Mouse (Mus musculus): ENCODE measurements around the gene Fam114a2. TPM values are rescaled to one million over a fixed set of nuclear protein-coding genes. Genes with fewer than 3 reads are reported as not detected.
A peak's percentile ranks its signal among the peaks of the same experiment; 100 is the strongest.

The Fam114a2 gene
- polyA plus RNA-seq, 1 experiment from 2014 or later: 111 TPM

DNA sequence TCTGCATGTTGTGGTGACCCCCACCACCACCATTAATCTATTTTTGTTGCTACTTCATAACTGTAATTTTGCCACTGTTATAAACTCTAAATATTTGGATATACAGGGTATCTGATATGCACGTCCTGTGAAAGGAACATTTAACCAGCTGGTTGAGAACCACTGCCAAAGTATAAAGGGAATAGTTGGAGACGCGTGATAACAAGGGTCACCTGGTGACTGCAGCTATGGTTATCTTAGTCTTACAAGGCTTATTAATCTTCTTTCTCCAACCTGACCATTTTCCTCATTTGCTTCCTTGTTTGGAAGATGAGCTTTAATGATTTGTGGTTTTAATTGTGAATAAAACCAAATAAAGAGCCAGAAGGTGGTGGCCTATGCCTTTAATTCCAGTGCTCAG, 5.0 kb upstream of the Fam114a2 start:
- ATAC-seq: no peak
- Histone ChIP-seq H3K9ac (replicated peaks; ENCODE audit: low read depth, low read length) (no peak overlapping the region), H3K27me3 (replicated peaks; ENCODE audit: control insufficient read depth, insufficient read depth, low read length) (no peaks in the 10 kb centered on the region), H3K4me1 (replicated peaks; ENCODE audit: control insufficient read depth, insufficient read depth, low read length) (peaks cover 28% of the 10 kb centered on the region), H3K9me3 (ENCODE audit: control insufficient read depth, low read length) (no peaks in the 10 kb centered on the region), H3K36me3 (ENCODE audit: control insufficient read depth, insufficient read depth) (peaks cover 4% of the 10 kb centered on the region; the same call in 1 of the 2 replicates), H3K27ac (ENCODE audit: low read length) (no peak overlapping the region), H3K4me2 (ENCODE audit: low read length) (no peak overlapping the region), H3K4me3 (replicated peaks; ENCODE audit: low read length) (no peak overlapping the region)
- WGBS: 79% methylated on average over 3 of the region's 3 CpGs

DNA sequence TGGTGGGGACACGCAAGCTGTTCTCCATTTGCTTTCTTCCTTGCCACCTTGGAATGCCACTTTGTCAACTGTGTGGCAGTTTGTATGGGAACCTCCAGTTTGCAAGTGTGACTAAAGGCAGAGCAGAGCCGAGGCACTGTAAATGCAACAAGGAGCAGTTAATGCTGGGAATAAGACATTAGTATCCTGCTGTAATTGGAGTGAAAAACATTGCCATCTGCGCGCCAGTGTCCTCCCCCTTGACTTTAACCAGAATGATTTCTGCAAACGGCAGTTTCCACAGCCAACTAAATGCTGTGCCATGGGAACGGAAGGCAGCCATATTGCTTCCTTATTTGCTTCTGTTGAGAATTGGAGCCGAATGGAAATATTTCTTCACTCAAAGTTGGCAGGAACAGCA, 3.6 kb upstream of the Fam114a2 start:
- Histone ChIP-seq H3K4me2 (ENCODE audit: low read length) (no peak overlapping the region), H3K36me3 (ENCODE audit: control insufficient read depth, insufficient read depth) (no peaks in the 10 kb centered on the region), H3K9me3 (ENCODE audit: control insufficient read depth, low read length) (no peaks in the 10 kb centered on the region), H3K27ac (ENCODE audit: low read length) (peak overlapping the region; percentile 23), H3K27me3 (replicated peaks; ENCODE audit: control insufficient read depth, insufficient read depth, low read length) (no peaks in the 10 kb centered on the region), H3K4me3 (replicated peaks; ENCODE audit: low read length) (no peak overlapping the region), H3K4me1 (replicated peaks; ENCODE audit: control insufficient read depth, insufficient read depth, low read length) (peaks cover 34% of the 10 kb centered on the region), H3K9ac (replicated peaks; ENCODE audit: low read depth, low read length) (no peak overlapping the region)
- ATAC-seq: peak; percentile 84
- 67% methylated on average over 7 of the region's 7 CpGs for WGBS

DNA sequence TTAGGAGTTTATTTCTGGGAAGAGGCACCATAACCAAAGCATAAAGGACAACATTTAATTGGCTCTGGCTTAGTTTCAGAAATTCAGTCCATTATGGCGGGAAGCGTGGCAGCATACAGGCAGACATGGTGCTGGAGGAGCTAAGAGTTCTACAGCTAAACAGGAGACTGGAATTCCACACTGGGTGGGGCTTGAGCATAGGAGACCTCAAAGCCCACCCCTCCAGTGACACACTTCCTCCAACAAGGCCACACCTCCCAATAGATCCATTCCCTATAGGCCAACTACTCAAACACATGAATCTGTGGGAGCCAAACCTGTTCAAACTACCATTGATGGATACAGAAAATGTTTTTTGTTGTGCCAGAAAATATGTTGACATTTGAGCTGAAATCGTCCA, 2.8 kb upstream of the Fam114a2 start:
- peak overlapping the region; percentile 10; the same call in 1 of the 2 replicates for H3K27ac ChIP-seq (ENCODE audit: low read length)
- no peak overlapping the region for H3K9ac ChIP-seq (replicated peaks; ENCODE audit: low read depth, low read length)
- H3K4me2 ChIP-seq (ENCODE audit: low read length): peak overlapping the region; percentile 3; the same call in 1 of the 2 replicates
- H3K27me3 ChIP-seq (replicated peaks; ENCODE audit: control insufficient read depth, insufficient read depth, low read length): no peaks in the 10 kb centered on the region
- WGBS: 53% methylated on average over 3 of the region's 3 CpGs
- no peak for ATAC-seq
- no peaks in the 10 kb centered on the region for H3K36me3 ChIP-seq (ENCODE audit: control insufficient read depth, insufficient read depth)
- no peaks in the 10 kb centered on the region for H3K9me3 ChIP-seq (ENCODE audit: control insufficient read depth, low read length)
- peaks cover 37% of the 10 kb centered on the region for H3K4me1 ChIP-seq (replicated peaks; ENCODE audit: control insufficient read depth, insufficient read depth, low read length)
- no peak overlapping the region for H3K4me3 ChIP-seq (replicated peaks; ENCODE audit: low read length)

DNA sequence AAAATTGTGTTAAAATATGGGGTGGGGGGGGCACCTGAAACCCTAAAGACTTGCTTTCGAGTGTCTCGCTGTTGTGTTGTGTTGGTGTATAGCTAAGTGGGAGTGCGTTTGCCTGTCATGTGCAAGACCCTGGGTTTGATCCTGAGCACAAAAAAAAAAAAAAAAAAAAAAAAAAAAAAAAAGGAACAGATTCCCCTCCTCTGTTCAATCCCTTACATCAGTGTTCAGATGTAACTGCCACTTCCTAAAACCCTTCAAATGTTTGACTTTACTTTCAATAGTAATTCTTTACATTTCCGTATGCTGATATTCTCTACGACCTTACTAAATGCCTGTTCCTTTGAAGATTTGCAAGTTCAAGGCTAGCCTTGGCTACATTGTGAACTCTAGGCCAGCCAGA, 887 bp upstream of the Fam114a2 start:
- no peaks in the 10 kb centered on the region for H3K36me3 ChIP-seq (ENCODE audit: control insufficient read depth, insufficient read depth)
- H3K9ac ChIP-seq (replicated peaks; ENCODE audit: low read depth, low read length): peak overlapping the region; percentile 91; the same call in 1 of the 2 replicates
- WGBS: 72% methylated on average over 5 of the region's 5 CpGs
- H3K4me3 ChIP-seq (replicated peaks; ENCODE audit: low read length): peak overlapping the region; percentile 95
- no peaks in the 10 kb centered on the region for H3K27me3 ChIP-seq (replicated peaks; ENCODE audit: control insufficient read depth, insufficient read depth, low read length)
- peaks cover 37% of the 10 kb centered on the region for H3K4me1 ChIP-seq (replicated peaks; ENCODE audit: control insufficient read depth, insufficient read depth, low read length)
- ATAC-seq: no peak
- H3K27ac ChIP-seq (ENCODE audit: low read length): no peak overlapping the region
- H3K9me3 ChIP-seq (ENCODE audit: control insufficient read depth, low read length): no peaks in the 10 kb centered on the region
- H3K4me2 ChIP-seq (ENCODE audit: low read length): peak overlapping the region; percentile 61

DNA sequence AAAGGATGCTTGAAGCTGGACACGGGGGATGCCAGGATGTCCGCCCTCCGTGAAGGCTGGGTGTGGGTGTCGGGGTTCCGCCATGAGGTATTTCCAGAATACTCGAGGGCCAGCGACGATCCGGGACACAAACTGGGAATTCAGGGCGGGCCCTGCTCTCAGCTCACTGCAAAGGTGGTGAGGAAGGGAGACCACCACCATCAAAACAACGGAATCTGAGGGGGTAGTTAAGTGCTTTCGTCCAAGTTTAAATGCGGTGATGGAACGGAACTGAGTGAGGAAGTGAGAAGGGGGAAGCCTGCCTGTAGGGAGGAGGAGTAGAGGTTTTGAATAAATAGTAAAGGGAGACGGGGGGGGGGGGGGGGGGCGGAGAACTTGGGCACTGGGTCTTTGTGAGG, 333 bp upstream of the Fam114a2 start:
- peak overlapping the region; percentile 73 for H3K27ac ChIP-seq (ENCODE audit: low read length)
- no peaks in the 10 kb centered on the region for H3K27me3 ChIP-seq (replicated peaks; ENCODE audit: control insufficient read depth, insufficient read depth, low read length)
- H3K36me3 ChIP-seq (ENCODE audit: control insufficient read depth, insufficient read depth): no peaks in the 10 kb centered on the region
- H3K4me1 ChIP-seq (replicated peaks; ENCODE audit: control insufficient read depth, insufficient read depth, low read length): peaks cover 37% of the 10 kb centered on the region
- no peaks in the 10 kb centered on the region for H3K9me3 ChIP-seq (ENCODE audit: control insufficient read depth, low read length)
- ATAC-seq: peak; percentile 5; the same call in 1 of the 2 replicates
- H3K4me2 ChIP-seq (ENCODE audit: low read length): peak overlapping the region; percentile 61
- WGBS: 1% methylated on average over 15 of the region's 16 CpGs
- peak overlapping the region; percentile 91 for H3K9ac ChIP-seq (replicated peaks; ENCODE audit: low read depth, low read length)
- H3K4me3 ChIP-seq (replicated peaks; ENCODE audit: low read length): peak overlapping the region; percentile 95

DNA sequence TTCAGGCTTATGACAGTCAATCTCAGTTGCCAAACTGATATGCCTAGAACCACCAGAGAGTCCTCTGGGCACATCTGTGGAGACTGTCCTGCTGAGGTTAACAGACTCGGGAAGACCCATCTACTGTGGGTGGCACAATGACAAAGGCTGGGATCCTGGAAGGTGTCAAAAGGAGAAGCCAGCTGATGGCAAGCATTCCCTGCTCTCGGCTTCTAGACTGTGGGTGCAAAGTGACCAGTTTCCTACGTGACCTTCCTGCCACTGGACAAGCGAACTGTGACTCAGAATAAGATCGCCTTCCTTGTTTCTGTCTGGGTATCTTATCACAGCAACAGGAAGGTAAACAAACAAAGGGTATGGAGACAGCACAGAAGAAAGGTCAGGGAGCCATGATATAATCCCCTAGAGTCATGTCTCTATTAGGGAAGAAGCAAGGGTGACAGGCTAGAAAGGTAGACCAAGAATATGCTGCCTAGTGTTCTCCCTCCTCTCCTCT, 1.4 kb downstream of the Fam114a2 start:
- H3K4me3 ChIP-seq (replicated peaks; ENCODE audit: low read length): no peak overlapping the region
- 77% methylated on average over 5 of the region's 5 CpGs for WGBS
- H3K9ac ChIP-seq (replicated peaks; ENCODE audit: low read depth, low read length): no peak overlapping the region
- H3K27me3 ChIP-seq (replicated peaks; ENCODE audit: control insufficient read depth, insufficient read depth, low read length): no peaks in the 10 kb centered on the region
- no peak for ATAC-seq
- peaks cover 5% of the 10 kb centered on the region; the same call in 1 of the 2 replicates for H3K36me3 ChIP-seq (ENCODE audit: control insufficient read depth, insufficient read depth)
- H3K4me1 ChIP-seq (replicated peaks; ENCODE audit: control insufficient read depth, insufficient read depth, low read length): peaks cover 28% of the 10 kb centered on the region
- peak overlapping the region; percentile 61 for H3K4me2 ChIP-seq (ENCODE audit: low read length)
- H3K27ac ChIP-seq (ENCODE audit: low read length): no peak overlapping the region
- H3K9me3 ChIP-seq (ENCODE audit: control insufficient read depth, low read length): no peaks in the 10 kb centered on the region

DNA sequence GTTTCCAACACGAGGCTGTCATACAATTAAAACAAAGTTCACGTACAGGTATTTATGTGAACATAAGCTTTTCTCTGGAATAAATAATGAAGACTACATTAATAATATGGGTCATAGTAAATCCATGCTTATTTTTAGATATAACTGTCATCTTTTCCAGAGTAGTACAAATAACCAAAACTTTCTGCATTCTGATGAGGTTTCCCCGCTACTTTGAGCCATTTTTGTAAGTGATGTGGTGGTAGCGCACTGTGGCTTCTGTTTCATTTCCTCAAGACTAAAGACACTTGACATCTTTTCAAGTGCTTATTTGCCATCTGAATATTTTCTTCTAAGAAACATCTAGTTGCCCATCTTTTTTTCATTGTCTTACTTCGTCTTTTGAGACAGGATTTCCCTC, 3.2 kb downstream of the Fam114a2 start:
- H3K4me2 ChIP-seq (ENCODE audit: low read length): no peak overlapping the region
- H3K9ac ChIP-seq (replicated peaks; ENCODE audit: low read depth, low read length): no peak overlapping the region
- 87% methylated on average over 5 of the region's 5 CpGs for WGBS
- no peak for ATAC-seq
- H3K27me3 ChIP-seq (replicated peaks; ENCODE audit: control insufficient read depth, insufficient read depth, low read length): no peaks in the 10 kb centered on the region
- H3K4me3 ChIP-seq (replicated peaks; ENCODE audit: low read length): no peak overlapping the region
- no peak overlapping the region for H3K27ac ChIP-seq (ENCODE audit: low read length)
- no peaks in the 10 kb centered on the region for H3K9me3 ChIP-seq (ENCODE audit: control insufficient read depth, low read length)
- H3K36me3 ChIP-seq (ENCODE audit: control insufficient read depth, insufficient read depth): peaks cover 16% of the 10 kb centered on the region
- peaks cover 16% of the 10 kb centered on the region for H3K4me1 ChIP-seq (replicated peaks; ENCODE audit: control insufficient read depth, insufficient read depth, low read length)

DNA sequence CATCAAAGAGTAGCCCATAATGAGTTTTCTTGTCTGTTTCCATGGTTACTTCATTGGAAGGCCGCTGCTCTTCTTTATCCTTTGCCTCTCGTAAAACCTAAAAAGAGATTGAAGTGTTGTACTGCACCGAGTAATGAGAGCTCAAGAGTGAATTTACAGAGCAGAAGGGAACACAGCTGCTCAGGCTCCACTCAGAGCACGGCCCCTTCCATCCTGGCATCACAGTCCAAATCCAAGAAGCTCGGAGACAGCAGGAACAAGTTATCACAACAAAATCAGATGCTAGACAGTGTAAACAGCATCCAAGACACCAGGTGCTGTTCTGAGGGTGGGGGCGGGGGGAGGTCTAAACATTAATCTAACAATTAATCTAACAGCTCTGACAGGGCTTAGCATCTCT, 11.5 kb downstream of the Fam114a2 start:
- 20% methylated on average over 6 of the region's 6 CpGs for WGBS
- Histone ChIP-seq H3K9me3 (ENCODE audit: control insufficient read depth, low read length) (no peaks in the 10 kb centered on the region), H3K36me3 (ENCODE audit: control insufficient read depth, insufficient read depth) (peaks cover 29% of the 10 kb centered on the region), H3K27me3 (replicated peaks; ENCODE audit: control insufficient read depth, insufficient read depth, low read length) (no peaks in the 10 kb centered on the region), H3K4me1 (replicated peaks; ENCODE audit: control insufficient read depth, insufficient read depth, low read length) (peaks cover 16% of the 10 kb centered on the region), H3K4me2 (ENCODE audit: low read length) (peak overlapping the region; percentile 19; the same call in 1 of the 2 replicates), H3K9ac (replicated peaks; ENCODE audit: low read depth, low read length) (no peak overlapping the region), H3K4me3 (replicated peaks; ENCODE audit: low read length) (no peak overlapping the region), H3K27ac (ENCODE audit: low read length) (peak overlapping the region; percentile 90)
- peak; percentile 96 for ATAC-seq

DNA sequence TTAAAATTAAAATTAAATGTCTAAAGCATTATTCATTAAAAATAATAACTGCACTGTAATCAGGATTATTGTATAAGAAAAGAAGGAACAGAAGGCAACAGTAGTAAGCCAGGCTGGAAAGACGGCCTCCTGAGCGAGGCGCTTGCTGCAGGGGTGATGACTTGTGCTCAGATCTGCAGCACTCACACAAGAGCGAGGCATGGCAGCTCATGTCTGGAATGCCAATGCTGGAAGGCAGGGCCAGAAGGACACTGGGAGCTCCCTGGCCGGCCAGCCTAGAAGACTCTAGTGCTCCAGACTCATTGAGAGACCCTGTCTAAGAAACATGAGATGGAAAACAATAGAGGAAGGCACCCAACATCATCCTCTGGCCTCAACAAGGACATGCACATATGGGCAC, 15.3 kb downstream of the Fam114a2 start:
- Histone ChIP-seq H3K36me3 (ENCODE audit: control insufficient read depth, insufficient read depth) (peaks cover 25% of the 10 kb centered on the region), H3K9ac (replicated peaks; ENCODE audit: low read depth, low read length) (no peak overlapping the region)

DNA sequence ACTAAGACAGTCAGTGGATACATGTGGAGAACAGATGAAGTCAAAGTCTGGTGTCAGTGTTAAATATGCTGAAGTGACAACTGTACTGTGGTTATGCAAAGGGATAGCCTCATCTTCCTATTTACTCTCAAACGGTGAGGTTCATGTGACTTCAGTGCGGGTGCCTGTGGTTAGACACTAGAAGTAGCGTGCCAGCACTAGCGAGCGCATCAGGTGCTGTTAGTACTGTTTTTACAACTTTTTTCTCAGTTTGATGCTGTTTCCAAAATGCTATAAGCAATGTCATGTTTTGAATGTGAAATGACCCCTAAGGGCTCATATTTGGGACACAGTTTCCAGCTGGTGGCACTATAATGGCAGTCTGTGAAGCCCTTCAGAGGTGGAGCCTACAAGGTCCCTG, 20.2 kb downstream of the Fam114a2 start:
- Histone ChIP-seq H3K4me1 (replicated peaks; ENCODE audit: control insufficient read depth, insufficient read depth, low read length) (no peaks in the 10 kb centered on the region), H3K9me3 (ENCODE audit: control insufficient read depth, low read length) (no peaks in the 10 kb centered on the region), H3K4me2 (ENCODE audit: low read length) (no peak overlapping the region), H3K36me3 (ENCODE audit: control insufficient read depth, insufficient read depth) (peaks cover 36% of the 10 kb centered on the region), H3K4me3 (replicated peaks; ENCODE audit: low read length) (no peak overlapping the region), H3K27me3 (replicated peaks; ENCODE audit: control insufficient read depth, insufficient read depth, low read length) (no peaks in the 10 kb centered on the region), H3K9ac (replicated peaks; ENCODE audit: low read depth, low read length) (no peak overlapping the region), H3K27ac (ENCODE audit: low read length) (no peak overlapping the region)
- 94% methylated on average over 5 of the region's 5 CpGs for WGBS
- no peak for ATAC-seq

More for the DNA sequence above, 15.3 kb downstream of the Fam114a2 start:
- Histone ChIP-seq H3K4me2 (ENCODE audit: low read length) (no peak overlapping the region), H3K9me3 (ENCODE audit: control insufficient read depth, low read length) (no peaks in the 10 kb centered on the region), H3K4me1 (replicated peaks; ENCODE audit: control insufficient read depth, insufficient read depth, low read length) (peaks cover 16% of the 10 kb centered on the region), H3K27ac (ENCODE audit: low read length) (no peak overlapping the region), H3K4me3 (replicated peaks; ENCODE audit: low read length) (no peak overlapping the region), H3K27me3 (replicated peaks; ENCODE audit: control insufficient read depth, insufficient read depth, low read length) (no peaks in the 10 kb centered on the region)
- ATAC-seq: no peak
- WGBS: 76% methylated on average over 5 of the region's 5 CpGs

Measured in forebrain, embryonic 16.5 days (tissue).